Mouse (Mus musculus) monocyte, adult 2 months (primary cell): ENCODE data around the gene Cbx4.

Experiments used
- DNase-seq, 2 experiments: peaks; one replicate each; pipeline ENCODE4 v3.0.0; 2022; ENCODE audit warnings: low spot score in 2 of 2, low read depth in 1 of 2

The Cbx4 gene

DNA sequence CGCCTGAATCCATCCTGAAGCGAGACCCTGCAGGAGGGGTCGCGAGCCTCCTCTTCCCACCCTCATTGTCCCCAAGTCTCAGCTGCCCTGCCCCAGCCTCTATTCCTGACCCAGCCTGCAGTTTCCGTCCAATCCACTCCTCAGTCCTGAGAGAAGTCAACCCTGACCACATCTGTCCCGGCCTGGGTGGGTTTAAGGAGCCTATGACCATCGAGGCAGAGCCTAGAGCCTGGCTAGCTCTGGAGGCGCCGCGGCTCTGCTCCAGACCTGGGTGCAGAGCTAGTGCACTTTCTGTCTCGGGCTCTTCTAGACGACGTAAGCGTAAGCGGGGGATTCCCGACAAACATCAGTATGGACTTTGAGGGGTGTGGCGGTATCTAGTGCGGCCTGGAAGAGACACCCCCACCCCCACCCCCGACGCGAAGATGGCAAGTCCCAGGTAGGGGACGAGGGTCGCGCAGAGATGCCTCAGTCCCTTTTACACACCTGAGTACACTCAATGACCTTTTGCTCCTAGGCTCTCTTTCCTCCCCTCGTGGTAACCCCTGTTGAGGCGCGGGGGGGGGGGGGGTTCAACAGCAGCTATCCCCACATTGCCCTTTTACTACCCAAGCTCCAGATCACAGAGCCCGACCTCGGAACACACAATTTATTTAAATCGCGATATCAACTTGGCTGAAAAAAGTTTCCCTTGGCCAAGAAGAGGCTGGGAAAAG is 44.1 kb downstream of the Cbx4 start:
- no peak for DNase-seq

DNA sequence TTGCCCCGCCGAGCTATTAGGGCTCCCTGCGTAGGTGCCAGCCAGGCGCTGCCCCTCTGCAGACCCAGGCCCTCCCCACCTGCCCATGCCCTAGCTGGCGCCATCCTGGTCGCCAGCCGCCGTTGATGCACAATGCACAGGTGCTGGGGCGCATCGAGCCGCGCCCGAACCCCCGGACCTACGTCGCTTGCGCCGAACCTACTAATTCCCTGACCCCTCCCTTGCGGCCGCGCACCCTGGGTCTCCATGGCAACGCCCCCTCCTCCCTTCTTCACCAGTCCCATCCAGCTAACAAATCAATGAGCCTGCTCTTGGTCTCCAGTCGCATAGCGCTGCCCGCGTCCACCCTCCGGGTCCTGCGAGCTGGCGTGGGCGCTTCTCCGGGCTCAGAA is 44.7 kb downstream of the Cbx4 start:
- DNase-seq: no peak

DNA sequence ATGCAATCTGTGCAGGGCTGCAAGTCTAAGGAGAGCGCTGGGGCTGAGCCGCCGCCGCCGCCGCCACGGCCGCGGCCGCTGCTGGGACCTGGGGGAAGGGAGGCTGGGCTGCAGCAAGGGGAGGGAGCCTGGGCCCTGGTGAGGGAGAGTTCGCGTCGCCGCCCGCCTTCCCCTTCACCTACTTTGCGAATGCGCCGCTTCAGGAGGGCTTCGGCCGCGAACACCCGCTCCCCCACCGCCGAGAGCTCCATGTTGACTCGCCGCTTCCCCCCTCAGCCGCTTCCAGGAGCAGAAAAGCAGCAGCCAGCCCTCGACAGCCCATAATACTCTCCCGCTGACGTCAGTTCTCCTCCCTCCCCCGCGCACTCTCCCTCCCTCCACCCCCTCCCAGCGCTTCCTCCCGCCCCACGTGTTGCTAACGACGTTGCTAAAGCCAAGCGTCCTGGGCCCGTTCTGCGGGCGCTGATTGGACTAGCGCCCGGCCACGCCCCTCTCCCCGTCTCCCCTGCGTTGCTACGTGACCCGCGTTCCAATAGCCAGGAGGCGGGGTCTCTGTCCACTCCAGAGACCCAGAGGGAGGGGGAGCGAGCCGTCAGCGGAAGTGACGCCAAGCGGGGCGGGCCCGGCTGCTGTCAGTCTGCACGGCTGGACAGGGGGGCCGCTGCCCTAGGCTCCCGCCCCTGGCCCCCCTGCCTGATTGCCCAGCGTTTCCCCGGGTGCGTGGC is 45.3 kb downstream of the Cbx4 start, which contains the start of gene Cbx8:
Gene Cbx8 (minus strand): TSS at position 370 of the 725 bp plus-strand sequence.
- peak; percentile 96 to 97 for DNase-seq

DNA sequence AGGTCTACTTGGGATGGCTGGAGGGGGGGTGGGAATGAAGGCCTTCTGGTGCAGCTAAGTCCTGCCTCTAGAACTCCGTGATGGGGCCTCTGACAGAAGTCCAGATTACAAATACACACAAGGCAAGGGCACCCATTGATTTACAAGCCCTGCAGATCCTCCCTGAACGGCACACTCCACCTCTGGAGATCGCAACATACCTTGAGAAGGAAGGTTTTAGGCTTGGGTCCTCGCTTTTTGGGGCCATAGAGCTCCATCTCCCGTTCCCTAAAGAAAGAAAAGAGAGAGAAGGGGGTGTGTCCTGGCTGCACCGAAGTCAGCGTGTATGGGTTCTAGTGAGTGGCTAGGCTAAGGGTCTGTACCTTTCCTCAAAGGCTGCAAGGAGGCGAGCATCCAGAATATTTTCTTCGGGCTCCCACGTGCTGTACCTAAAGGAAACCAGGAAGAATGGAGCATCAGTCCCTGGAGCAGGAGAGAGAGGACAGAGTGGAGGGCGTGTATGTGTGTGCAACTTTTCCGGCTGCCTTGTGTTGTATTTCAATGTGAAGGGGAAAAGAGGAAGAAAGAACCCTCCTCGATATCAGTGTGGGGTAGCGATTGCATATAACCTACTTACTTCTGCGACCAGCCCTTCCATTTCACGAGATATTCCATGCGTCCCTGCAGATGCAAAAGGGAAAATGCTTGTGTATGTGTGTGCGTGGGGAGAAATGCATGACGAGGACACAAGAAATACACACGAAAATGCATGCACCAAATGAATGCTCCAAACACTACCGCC is 46.1 kb downstream of the Cbx4 start:
- no peak for DNase-seq

DNA sequence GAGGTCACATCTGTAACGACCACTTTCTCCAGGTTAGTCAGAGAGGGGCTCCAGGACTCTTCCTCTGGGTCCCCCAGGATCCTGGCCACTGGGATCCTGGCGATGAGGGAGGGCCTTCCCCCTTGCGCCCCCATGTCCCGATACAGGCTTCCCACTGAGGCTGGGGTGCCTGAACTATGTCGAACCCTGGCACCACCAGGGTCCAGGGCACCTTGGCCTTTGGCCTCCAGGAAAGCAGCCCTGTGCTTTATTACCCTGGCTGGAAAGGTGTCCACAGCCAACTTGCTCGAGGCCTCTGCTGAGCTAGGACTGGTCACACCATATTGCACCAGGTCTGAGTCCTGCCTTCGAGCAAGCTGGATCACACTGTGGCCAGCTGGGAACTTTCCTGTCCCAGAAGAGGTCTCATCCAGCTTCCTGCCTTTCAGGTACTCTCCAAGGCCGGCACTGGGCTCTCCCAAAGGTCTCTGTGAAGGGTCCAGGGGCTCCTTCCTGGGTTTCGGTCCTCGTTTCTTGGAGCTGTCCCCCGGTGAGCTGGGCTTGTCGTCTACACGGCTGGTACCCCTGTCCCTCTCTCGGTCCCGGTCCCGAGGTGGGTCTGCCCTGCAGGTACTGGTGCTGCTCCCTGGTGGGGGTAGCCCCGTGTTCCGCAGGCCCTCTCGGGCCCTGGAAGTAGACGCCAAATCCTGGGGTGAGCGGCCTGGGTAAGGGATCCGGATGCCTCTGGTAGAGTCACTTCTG is 47.1 kb downstream of the Cbx4 start:
- DNase-seq: no peak

DNA sequence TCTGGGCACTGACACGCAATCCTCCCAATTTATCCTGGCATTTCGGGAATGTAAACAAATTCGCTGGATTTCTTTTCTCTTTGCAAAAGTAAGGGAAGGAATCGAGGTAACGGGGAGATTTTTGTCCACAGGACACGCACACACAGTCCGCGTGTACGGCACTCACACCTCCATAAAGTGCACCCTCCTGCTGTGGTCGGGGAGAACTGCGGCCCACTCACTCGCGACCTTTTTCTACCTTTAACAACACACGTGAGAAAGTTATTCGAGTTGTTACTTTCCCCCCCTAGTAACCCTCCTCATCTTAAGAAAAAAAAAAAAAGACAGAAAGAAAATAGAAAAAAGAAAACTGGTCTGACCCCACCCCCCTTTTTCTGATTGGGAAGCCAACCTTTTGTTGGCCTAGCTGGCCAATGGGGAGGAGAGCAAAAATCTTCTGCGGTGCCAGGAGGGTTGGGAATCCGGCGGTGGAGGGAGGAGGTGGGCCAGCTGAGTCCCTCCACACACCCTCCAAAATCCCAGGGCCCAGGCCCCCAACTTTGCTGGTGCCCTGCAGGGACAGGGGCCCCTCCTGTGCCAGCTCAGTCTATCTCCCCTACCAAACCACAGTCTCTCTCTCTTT is 48.1 kb downstream of the Cbx4 start:
- DNase-seq: no peak

DNA sequence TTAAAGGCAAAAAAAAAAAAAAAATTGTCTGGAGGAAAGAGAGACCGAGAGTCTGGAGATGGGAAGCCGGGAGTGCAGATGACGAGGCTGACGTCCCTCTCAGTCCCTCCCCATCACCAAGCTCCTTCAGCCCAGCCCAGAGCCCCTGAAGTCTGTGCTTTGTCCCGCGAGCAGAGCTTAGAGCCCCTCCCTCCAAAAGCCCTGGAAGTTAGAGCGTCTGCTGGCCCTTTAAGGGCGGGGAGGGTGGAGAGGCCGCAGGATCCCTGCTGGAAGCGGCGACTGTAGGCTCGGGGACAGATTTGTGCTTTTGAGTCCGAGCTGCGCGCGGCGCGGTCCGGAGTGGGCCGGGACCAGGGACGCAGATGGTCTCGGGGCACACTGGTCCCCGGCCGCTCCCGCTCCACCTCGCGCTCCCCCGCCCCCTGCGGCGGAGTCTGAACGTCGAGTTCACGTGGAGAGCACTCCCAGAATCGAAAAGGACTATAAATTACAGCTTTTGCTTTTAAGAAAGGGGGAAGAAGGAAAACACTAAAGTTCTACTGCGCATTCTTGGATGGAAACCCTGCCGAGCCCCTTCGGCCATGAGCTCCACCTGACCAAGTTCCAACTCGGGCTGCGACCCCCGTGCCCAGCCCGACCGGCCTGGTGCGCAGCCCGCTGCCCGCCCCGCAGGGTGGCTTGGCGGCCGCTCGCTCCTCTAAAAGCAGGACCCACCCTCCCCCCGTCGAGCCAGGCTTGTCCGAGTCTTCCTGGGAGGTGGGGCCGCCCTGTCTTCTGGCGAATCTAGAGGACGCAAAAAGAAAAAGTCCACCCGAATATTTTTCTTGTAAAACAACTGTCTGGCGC is 48.9 kb downstream of the Cbx4 start:
- no peak for DNase-seq

DNA sequence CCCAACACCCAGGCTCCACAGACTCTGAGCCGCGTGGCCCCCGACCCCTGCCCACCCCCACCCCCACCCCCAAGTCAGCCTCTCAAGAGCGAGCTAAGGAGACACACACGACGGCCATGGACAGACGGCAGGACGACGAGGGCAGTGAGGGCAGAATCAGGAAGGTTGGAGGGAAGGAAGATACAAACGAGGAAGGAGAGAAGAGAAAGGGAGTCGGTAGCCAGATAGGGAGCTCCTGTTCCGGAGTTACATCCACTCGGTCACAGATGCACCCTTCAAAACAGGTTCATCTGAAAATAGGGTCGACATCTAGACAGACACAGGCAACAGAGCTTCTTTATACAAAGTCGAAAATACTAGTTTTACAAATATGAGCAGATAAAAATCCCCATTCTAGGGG is 49.6 kb downstream of the Cbx4 start:
- DNase-seq: no peak

DNA sequence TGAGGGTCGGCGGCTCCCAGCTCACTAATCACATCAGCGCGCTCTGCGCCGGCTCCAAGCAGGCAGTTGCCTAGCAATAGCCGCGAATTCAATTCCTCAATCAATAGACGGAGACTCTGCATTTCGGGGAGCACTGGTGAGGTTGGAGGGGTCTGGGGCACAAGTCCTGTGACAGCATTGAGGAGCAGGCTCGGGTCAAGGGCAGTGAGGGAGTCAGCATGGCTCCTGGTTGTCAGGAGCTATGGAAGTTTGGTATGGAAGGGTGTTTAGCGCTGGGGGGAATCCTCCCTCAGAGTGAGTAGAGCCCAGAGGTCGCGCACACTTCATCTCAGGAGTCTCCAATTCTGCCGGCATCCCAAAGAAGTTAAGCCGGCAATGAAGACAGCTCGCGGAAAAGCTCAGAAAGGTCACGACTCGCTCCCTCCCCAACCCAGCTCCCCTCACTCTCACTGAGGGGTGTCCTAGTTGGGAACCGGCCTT is 50.3 kb downstream of the Cbx4 start:
- no peak for DNase-seq

DNA sequence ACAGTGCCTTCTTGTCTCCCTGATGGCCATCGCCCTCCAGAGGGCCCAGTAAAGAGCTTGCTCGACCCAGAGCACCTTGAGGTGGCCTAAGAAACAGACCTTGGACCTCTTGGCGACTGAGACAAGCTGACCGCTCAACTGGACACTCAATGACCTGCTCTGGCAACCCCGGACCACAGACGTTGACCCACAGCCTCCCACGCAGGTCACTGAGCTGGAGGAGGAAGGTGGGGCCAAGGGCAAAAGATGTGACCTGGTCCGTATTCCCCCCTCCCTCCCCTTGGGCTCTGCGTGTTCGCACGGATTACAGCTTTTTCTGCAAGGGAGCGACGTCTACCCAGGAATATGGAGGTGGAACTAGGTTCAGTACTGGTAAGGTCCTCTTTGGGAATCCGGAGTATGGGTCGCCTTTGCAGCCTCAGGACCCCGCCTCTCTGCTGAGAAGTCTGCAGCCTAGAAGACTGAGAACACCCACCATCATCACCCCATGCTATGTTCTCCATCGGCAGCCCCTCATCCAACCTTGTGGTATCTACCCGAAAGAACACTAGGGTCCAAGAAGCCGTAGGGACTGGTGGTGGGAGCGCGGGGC is 50.8 kb downstream of the Cbx4 start:
- no peak for DNase-seq

DNA sequence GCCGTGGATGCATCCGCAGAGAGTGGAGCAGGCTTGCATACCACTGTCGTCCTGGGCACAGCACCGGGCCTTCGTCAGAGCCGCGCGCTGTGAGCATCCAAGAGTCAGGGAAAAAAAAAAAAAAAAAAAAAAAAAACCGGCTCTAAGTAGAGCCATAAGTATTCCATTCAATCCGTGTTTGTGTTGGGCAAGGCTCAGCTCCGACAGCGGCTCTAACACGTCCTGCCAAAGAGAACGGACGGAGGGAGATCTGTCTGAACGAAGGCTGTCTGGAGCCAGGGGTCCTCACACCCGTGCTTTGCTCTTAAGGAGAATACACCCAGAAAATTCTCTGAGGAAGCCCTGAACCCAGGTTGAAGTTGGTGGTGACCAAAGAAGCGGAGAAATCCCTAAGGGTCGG is 51.4 kb downstream of the Cbx4 start:
- DNase-seq: no peak

DNA sequence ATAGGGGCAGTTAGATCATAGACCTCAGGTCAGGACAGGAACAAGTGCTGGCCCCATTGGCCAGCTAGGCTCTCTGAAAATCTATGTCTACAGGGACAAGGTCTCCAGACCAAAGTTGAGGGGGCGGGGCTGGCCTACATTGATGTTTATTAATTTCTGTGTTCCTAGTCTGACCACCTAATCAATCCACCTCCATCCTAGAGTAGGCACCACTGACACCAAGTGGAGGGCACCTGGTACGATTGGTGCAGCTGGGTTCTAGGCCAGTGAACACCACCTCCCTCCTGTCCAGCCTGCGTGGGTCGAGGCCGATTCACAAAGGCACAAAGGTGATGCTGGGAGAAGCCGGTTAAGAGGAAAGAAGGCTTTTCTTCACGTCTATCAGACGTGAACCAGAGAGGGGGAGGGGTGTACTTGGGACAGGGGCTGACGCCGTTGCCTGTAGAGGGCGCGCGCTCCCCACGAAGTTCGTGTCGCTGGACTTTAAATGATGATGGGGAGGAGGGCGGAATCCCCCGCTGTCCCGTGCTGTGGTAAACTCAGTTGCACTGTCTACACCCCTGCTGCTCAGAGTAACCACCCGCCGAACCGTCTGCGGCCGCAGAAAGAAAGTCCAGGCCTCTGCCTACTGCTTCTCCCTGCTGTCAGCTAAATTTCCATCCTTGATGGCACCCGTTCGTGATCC is 52.0 kb downstream of the Cbx4 start:
- DNase-seq: peak; percentile 36 to 81
